Mouse (Mus musculus): Measurements from ENCODE around the gene C530008M17Rik. TPM values are rescaled to one million over a fixed set of nuclear protein-coding genes. Genes with fewer than 3 reads are reported as not detected.

C530008M17Rik gene
- polyA plus RNA-seq, 1 experiment, result 29.1 TPM

DNA sequence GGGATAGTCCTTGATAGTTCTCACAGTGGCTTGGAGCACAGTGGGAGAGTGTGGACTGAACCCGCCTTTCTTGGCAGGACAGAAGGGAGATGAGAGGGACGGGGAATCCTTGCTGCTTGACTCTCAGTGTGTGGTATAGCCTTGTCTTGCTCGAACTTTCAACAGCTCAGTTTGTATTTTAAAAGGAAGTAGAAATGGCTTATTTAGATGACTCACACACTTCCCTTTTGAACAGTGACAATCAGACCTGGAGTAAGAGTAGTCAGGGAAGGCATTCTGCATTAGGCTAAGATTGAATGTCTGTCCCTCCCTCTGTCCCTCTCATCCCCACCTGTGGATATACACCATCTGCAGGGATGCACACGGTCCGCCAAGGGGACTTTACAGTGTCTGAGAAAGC, 115.1 kb downstream of the C530008M17Rik start:
- Histone ChIP-seq H3K27ac (ENCODE audit: insufficient read depth, low read length) (no peak overlapping the region), H3K4me1 (ENCODE audit: control insufficient read depth, insufficient read depth, low read length) (no peaks in the 10 kb centered on the region), H3K27me3 (ENCODE audit: control insufficient read depth, insufficient read depth, low read length) (no peaks in the 10 kb centered on the region; the same call in 1 of the 2 replicates), H3K4me3 (replicated peaks; ENCODE audit: insufficient read depth, low read depth, low read length) (no peak overlapping the region)
- TF ChIP-seq POLR2A (IDR thresholded peaks at IDR 0.05; ENCODE audit: borderline replicate concordance, insufficient read depth, low read length) (no peak), CTCF (IDR thresholded peaks at IDR 0.05; ENCODE audit: borderline replicate concordance, insufficient read depth, low read depth, low read length) (no peak)
- 52% methylated on average over 5 of the region's 5 CpGs for WGBS
- DNase-seq, result no peak

DNA sequence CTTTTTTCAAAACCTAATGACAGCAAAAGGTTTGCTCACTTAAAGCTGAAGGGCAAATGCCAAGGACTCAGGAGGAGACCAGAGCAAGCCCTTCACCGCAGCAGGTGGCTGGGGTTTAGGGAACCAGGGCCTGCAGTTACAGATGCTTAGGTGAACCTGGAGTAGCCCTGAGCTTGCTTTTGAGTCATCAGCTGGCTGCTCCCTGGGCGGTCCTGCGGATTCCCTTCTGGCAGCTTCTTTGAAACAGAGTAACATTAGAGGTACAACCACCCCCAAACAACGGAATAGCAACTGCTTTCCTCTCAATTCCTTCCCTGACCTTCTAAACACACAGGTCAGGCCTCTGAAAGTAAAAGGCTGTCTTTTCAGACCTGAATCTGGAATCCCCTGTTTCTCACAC, 116.5 kb downstream of the C530008M17Rik start:
- WGBS, result 66% methylated on average over 4 of the region's 4 CpGs

DNA sequence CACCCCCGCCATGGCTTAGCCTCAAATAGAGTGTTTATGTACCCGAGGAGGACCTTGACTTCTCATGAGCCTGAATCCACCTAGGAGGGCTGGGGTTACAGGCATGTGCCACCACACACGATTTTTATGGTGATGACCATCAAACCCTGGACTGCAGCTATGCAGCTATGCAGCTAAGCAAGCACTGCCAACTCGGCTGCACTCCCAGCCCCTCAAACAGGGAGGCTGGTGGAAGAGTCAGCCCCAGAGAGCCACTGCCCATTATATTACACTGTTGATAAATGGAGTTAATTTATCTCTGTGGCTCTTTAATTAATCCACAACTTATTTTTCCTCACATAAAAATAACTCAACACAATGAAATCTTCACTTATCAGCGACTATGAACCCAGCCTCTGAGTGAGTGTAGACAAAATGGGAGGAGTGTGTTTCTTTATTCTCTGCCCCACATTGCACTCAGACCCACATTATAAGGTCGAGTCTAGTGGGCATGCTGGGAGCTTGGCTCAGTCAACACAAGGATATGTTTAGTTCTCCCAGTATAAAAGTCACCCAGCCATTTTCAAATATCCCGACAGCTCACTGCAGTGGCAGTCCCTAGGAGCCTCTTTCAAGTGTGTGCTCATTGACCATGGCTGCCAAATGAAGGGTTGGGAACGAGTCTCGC, 117.3 kb downstream of the C530008M17Rik start:
- H3K4me1 ChIP-seq (ENCODE audit: control insufficient read depth, insufficient read depth, low read length), result no peaks in the 10 kb centered on the region
- no peaks in the 10 kb centered on the region for H3K27me3 ChIP-seq (ENCODE audit: control insufficient read depth, insufficient read depth, low read length)
- TF ChIP-seq CTCF (IDR thresholded peaks at IDR 0.05; ENCODE audit: borderline replicate concordance, insufficient read depth, low read depth, low read length) (no peak), POLR2A (IDR thresholded peaks at IDR 0.05; ENCODE audit: borderline replicate concordance, insufficient read depth, low read length) (no peak)
- 51% methylated on average over 9 of the region's 9 CpGs for WGBS
- H3K4me3 ChIP-seq (replicated peaks; ENCODE audit: insufficient read depth, low read depth, low read length), result no peak overlapping the region
- H3K27ac ChIP-seq (ENCODE audit: insufficient read depth, low read length), result no peak overlapping the region
- DNase-seq, result no peak

More for the DNA sequence above, 116.5 kb downstream of the C530008M17Rik start:
- Histone ChIP-seq H3K4me1 (ENCODE audit: control insufficient read depth, insufficient read depth, low read length) (no peaks in the 10 kb centered on the region), H3K27me3 (ENCODE audit: control insufficient read depth, insufficient read depth, low read length) (no peaks in the 10 kb centered on the region), H3K4me3 (replicated peaks; ENCODE audit: insufficient read depth, low read depth, low read length) (no peak overlapping the region), H3K27ac (ENCODE audit: insufficient read depth, low read length) (no peak overlapping the region)
- TF ChIP-seq CTCF (IDR thresholded peaks at IDR 0.05; ENCODE audit: borderline replicate concordance, insufficient read depth, low read depth, low read length) (no peak), POLR2A (IDR thresholded peaks at IDR 0.05; ENCODE audit: borderline replicate concordance, insufficient read depth, low read length) (no peak)
- DNase-seq, result no peak

- Histone ChIP-seq H3K27ac (ENCODE audit: insufficient read depth, low read length) (no peak overlapping the region), H3K4me3 (replicated peaks; ENCODE audit: insufficient read depth, low read depth, low read length) (no peak overlapping the region), H3K4me1 (ENCODE audit: control insufficient read depth, insufficient read depth, low read length) (no peaks in the 10 kb centered on the region), H3K27me3 (ENCODE audit: control insufficient read depth, insufficient read depth, low read length) (no peaks in the 10 kb centered on the region; the same call in 1 of the 2 replicates)
- TF ChIP-seq POLR2A (IDR thresholded peaks at IDR 0.05; ENCODE audit: borderline replicate concordance, insufficient read depth, low read length), result no peak
- TF ChIP-seq CTCF (IDR thresholded peaks at IDR 0.05; ENCODE audit: borderline replicate concordance, insufficient read depth, low read depth, low read length), result no peak
- WGBS, result 62% methylated on average over 14 of the region's 14 CpGs
- DNase-seq, result no peak
These were observed 122.8 kb downstream of the C530008M17Rik start for GRCm38 (mm10) chr5:76779094-76779615.

DNA sequence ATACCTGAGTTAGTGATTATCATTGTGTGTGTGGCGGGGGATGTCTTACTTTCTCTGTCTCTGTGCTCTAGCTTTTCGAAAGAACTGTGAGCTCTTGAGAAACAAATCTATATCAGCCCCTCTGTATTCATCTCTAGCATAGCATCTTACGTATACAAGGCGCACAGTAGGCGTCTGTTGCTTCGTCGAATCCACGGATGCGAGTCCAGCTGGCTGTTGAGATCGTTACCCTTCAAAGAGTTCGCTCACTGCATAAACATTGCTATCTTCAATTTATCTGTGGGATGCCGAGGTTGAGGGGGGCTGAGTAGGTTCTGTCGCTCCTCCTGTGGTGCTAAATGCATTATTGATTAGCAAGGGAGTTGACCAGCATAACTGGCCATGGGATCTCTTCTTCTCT, 125.6 kb downstream of the C530008M17Rik start:
- H3K27me3 ChIP-seq (ENCODE audit: control insufficient read depth, insufficient read depth, low read length), result no peaks in the 10 kb centered on the region; the same call in 1 of the 2 replicates
- TF ChIP-seq CTCF (IDR thresholded peaks at IDR 0.05; ENCODE audit: borderline replicate concordance, insufficient read depth, low read depth, low read length) (no peak), POLR2A (IDR thresholded peaks at IDR 0.05; ENCODE audit: borderline replicate concordance, insufficient read depth, low read length) (no peak)
- DNase-seq, result no peak
- H3K4me1 ChIP-seq (ENCODE audit: control insufficient read depth, insufficient read depth, low read length), result no peaks in the 10 kb centered on the region
- no peak overlapping the region for H3K4me3 ChIP-seq (replicated peaks; ENCODE audit: insufficient read depth, low read depth, low read length)
- H3K27ac ChIP-seq (ENCODE audit: insufficient read depth, low read length), result no peak overlapping the region
- 48% methylated on average over 13 of the region's 13 CpGs for WGBS

DNA sequence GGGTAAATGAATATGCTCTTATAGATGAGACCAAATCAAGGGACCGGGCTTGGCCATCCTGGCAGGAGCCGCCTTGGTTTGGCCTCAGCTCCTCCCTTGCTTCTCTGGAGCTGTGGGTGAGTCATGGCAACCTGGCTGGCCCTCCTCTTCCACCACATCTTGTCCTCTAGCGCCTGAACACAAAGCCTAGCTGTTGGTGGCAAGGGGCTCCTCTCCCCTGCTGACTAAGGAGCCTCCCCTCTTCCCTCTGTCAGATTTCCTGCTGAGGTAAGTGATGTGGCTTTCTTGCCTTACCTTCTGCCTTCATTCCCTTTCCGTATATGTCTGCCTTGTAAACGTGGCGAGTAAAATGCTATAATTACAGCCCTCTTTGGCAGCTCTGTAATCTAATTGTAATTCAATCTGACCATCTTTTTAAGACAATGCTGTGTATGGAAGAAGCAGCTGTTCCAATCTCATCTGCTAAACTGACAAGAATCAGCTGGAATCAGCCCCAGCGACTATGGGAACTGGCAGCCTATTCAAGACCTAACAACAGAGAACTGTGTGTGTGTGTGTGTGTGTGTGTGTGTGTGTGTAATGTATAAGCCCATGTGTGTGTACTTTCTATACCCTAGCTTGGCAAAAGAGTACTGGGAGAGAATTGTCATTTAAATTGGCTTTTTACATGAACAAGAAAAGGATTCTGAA, 126.2 kb downstream of the C530008M17Rik start:
- WGBS, result 19% methylated on average over 7 of the region's 7 CpGs
- DNase-seq, result no peak
- no peak overlapping the region for H3K4me3 ChIP-seq (replicated peaks; ENCODE audit: insufficient read depth, low read depth, low read length)
- no peaks in the 10 kb centered on the region; the same call in 1 of the 2 replicates for H3K27me3 ChIP-seq (ENCODE audit: control insufficient read depth, insufficient read depth, low read length)
- H3K27ac ChIP-seq (ENCODE audit: insufficient read depth, low read length), result no peak overlapping the region
- TF ChIP-seq POLR2A (IDR thresholded peaks at IDR 0.05; ENCODE audit: borderline replicate concordance, insufficient read depth, low read length), result no peak
- no peak for TF ChIP-seq CTCF (IDR thresholded peaks at IDR 0.05; ENCODE audit: borderline replicate concordance, insufficient read depth, low read depth, low read length)
- H3K4me1 ChIP-seq (ENCODE audit: control insufficient read depth, insufficient read depth, low read length), result no peaks in the 10 kb centered on the region

DNA sequence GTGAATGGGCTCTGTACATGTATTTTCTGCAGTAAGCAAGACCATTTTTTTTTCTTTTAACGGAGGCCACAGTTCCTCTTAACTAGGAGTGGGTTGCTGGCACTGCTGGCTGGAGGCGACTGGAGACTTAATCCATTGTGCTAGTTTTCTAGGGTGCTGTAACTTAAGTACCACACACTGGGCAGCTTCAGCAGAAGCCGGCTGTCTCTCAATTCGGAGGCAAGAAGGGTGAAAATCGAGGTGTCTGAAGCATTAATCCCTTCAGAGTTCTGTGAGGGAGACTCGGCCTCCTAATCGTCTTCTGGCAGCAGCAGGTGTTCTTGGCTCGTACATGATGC, 126.8 kb downstream of the C530008M17Rik start:
- Histone ChIP-seq H3K4me3 (replicated peaks; ENCODE audit: insufficient read depth, low read depth, low read length) (no peak overlapping the region), H3K27ac (ENCODE audit: insufficient read depth, low read length) (no peak overlapping the region), H3K27me3 (ENCODE audit: control insufficient read depth, insufficient read depth, low read length) (no peaks in the 10 kb centered on the region; the same call in 1 of the 2 replicates), H3K4me1 (ENCODE audit: control insufficient read depth, insufficient read depth, low read length) (no peaks in the 10 kb centered on the region)
- DNase-seq, result no peak
- TF ChIP-seq CTCF (IDR thresholded peaks at IDR 0.05; ENCODE audit: borderline replicate concordance, insufficient read depth, low read depth, low read length) (no peak), POLR2A (IDR thresholded peaks at IDR 0.05; ENCODE audit: borderline replicate concordance, insufficient read depth, low read length) (no peak)
- WGBS, result 36% methylated on average over 8 of the region's 8 CpGs

All from cerebellum, adult 2 months (tissue).